21 mouse cellular contexts compared by ENCODE assay signal in genomic region chr1:84924134-84924533, GRCm38 (mm10). TPM values are rescaled to one million over a fixed set of nuclear protein-coding genes. Genes with fewer than 3 reads are reported as not detected.
DNase-seq lines count a peak whose midpoint lies in the region; ATAC-seq and TF ChIP-seq lines count a peak whose summit lies in the region.
"Had no signal": no experiment of that assay in that cellular context is flagged by ENCODE, and none has a peak within 500 bp of the region (broad histone marks: within the 10 kb centered on the region; RNA-seq: fewer than 3 reads in every experiment).

No protein-coding gene starts in this region.

- no peaks in the 10 kb centered on the region for H3K9me3 ChIP-seq in lung, postnatal 0 days (ENCODE audit: low read length)
- H3K9me3 ChIP-seq: forebrain, embryonic 15.5 days; heart, embryonic 10.5 days; hindbrain, embryonic 12.5 days; midbrain, embryonic 15.5 days; stomach, embryonic 15.5 days had no signal

- no peak overlapping the region for H3K4me2 ChIP-seq in lung, postnatal 0 days (replicated peaks; ENCODE audit: low read depth, low read length)
- H3K4me2 ChIP-seq: forebrain, embryonic 15.5 days; hindbrain, embryonic 12.5 days; midbrain, embryonic 15.5 days; stomach, embryonic 15.5 days had no signal

- no peak overlapping the region for H3K27ac ChIP-seq in lung, postnatal 0 days (ENCODE audit: low read length)
- H3K27ac ChIP-seq: forebrain, embryonic 15.5 days; heart, embryonic 10.5 days; hindbrain, embryonic 12.5 days; layer of hippocampus, adult 2 months; midbrain, embryonic 15.5 days; stomach, embryonic 15.5 days had no signal

- TF ChIP-seq CTCF in lung, postnatal 0 days (IDR thresholded peaks at IDR 0.05): no peak

- no peaks in the 10 kb centered on the region for H3K4me1 ChIP-seq in lung, postnatal 0 days (ENCODE audit: insufficient read depth, low read depth, low read length)
- H3K4me1 ChIP-seq: forebrain, embryonic 15.5 days; hindbrain, embryonic 12.5 days; midbrain, embryonic 15.5 days; stomach, embryonic 15.5 days had no signal

- no peak overlapping the region for H3K9ac ChIP-seq in lung, postnatal 0 days (replicated peaks; ENCODE audit: low read depth)
- H3K9ac ChIP-seq: forebrain, embryonic 15.5 days; hindbrain, embryonic 12.5 days; midbrain, embryonic 15.5 days; stomach, embryonic 15.5 days had no signal

- no peaks in the 10 kb centered on the region for H3K36me3 ChIP-seq in lung, postnatal 0 days (ENCODE audit: insufficient read depth, low read length)
- H3K36me3 ChIP-seq: heart, embryonic 10.5 days; stomach, embryonic 15.5 days had no signal

- peak; percentile 12 for DNase-seq in lung, postnatal 0 days (ENCODE audit: low spot score)
- no peak for DNase-seq in lung, postnatal 14 days
- DNase-seq in A20 (ENCODE audit: low read depth, low spot score): peak; percentile 40
- peak; percentile 3 for DNase-seq in brain, adult 2 months (ENCODE audit: low read depth, low spot score)
- peak; percentile 40 to 42 for DNase-seq in monocyte, adult 2 months (ENCODE audit: low read depth in 1 of 2, low spot score in 2 of 2)
- no peak for DNase-seq in embryo, embryonic 11 days
- DNase-seq in c-Kit-positive CD71-positive TER-119-positive erythroid progenitor cells, embryonic 14.5 days (ENCODE audit: low spot score): no peak
- DNase-seq: cerebellum, adult 9-11 months; gastrocnemius, postnatal 36 days; kidney, adult 2 months; kidney, postnatal 14 days; left cerebral cortex, postnatal 4 days; liver; thymus, adult 18-20 months had no signal

- no peak for TF ChIP-seq EP300 in lung, postnatal 0 days (IDR thresholded peaks at IDR 0.05)

- H3K4me3 ChIP-seq in lung, postnatal 0 days (ENCODE audit: low read depth, low read length): no peak overlapping the region
- H3K4me3 ChIP-seq: forebrain, embryonic 15.5 days; heart, embryonic 10.5 days; hindbrain, embryonic 12.5 days; layer of hippocampus, adult 2 months; midbrain, embryonic 15.5 days; stomach, embryonic 15.5 days had no signal

- ATAC-seq in lung, postnatal 0 days: no peak
- ATAC-seq: forebrain, embryonic 15.5 days; midbrain, embryonic 15.5 days had no signal

- H3K27me3 ChIP-seq in lung, postnatal 0 days (replicated peaks; ENCODE audit: insufficient read depth, low read length): no peaks in the 10 kb centered on the region
- H3K27me3 ChIP-seq: forebrain, embryonic 15.5 days; hindbrain, embryonic 12.5 days; midbrain, embryonic 15.5 days; stomach, embryonic 15.5 days had no signal

- whole genome bisulfite sequencing in lung, postnatal 0 days: 61% methylated on average over 6 of the region's 6 CpGs

RNA-seq across cellular contexts. Expression of gene Slc16a14, which starts 10.8 kb away (rescaled TPM):
- 0.04 TPM in 1 of 2 replicates, not detected in the other for polyA plus RNA-seq in lung, postnatal 0 days (2015; fragmentation: Nextera tagmentation; extraction: Ambion mirVana)
- polyA plus RNA-seq: heart, postnatal 0 days had no signal

Comparison
In these comparisons a context has a peak if more than half of its experiments do, and no peak if none do; other contexts are left out.
1. DNase-seq: peak in lung, postnatal 0 days (single experiment), A20 (single experiment), brain, adult 2 months (single experiment) and monocyte, adult 2 months (2 of 2); none in lung, postnatal 14 days (single experiment), embryo, embryonic 11 days (single experiment) and c-Kit-positive CD71-positive TER-119-positive erythroid progenitor cells, embryonic 14.5 days (single experiment).